Mouse (Mus musculus): ENCODE measurements around the gene Slc27a5. TPM values are rescaled to one million over a fixed set of nuclear protein-coding genes. Genes with fewer than 3 reads are reported as not detected.

Gene Slc27a5
- polyA plus RNA-seq, 1 experiment = 0.69 TPM

DNA sequence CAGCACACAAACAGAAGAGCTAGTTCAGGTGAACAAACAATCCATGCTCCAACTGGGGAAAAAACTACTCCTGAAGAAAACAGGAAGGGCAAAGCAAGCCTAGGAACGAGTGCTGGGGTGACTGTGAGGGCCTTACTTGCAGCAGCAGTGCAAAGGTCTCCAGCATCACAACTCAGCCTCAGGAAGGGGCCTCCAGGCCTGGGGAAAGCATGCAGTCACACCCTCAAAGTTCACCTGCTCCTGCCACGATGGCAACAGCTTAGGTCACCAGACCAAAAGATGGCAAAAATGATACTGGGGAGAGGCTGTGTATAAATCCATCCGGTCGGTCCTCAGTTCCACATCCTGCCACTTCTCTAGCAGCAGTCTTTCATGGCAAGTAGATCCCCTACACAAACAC is 39.0 kb downstream of the Slc27a5 start:
- Histone ChIP-seq H3K27ac (ENCODE audit: insufficient read depth, low read depth, low read length) (no peak overlapping the region), H3K27me3 (replicated peaks; ENCODE audit: control insufficient read depth, insufficient read depth, low read length) (no peaks in the 10 kb centered on the region), H3K36me3 (ENCODE audit: control insufficient read depth, insufficient read depth, low read length) (no peaks in the 10 kb centered on the region), H3K4me3 (ENCODE audit: insufficient read depth, low read depth, low read length) (no peak overlapping the region), H3K4me1 (ENCODE audit: control insufficient read depth, insufficient read depth, low read length) (no peaks in the 10 kb centered on the region)
- WGBS = 79% methylated on average over 4 of the region's 4 CpGs
- DNase-seq = no peak
- TF ChIP-seq POLR2A (IDR thresholded peaks at IDR 0.05; ENCODE audit: low read depth, low read length) = no peak

DNA sequence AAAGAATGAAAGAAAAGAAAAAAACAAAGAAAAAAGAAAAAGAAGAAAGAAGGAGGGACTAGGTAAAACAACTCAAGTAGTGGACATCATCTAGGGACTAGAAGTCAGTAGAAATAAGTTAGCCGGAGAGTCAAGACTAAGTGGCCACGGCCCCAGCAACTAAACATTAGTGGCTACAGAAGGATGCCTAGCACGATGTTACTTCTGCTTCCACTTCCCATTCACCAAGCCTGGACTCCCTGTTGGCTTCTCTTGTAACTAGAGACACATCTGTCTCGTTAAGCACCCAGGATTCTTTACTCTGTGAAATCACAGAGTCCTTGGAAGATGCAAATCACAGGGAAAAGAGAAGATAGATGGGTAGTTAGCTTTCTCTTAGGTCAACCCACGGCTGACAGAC is 40.5 kb downstream of the Slc27a5 start:
- Histone ChIP-seq H3K4me1 (ENCODE audit: control insufficient read depth, insufficient read depth, low read length) (no peaks in the 10 kb centered on the region), H3K27me3 (replicated peaks; ENCODE audit: control insufficient read depth, insufficient read depth, low read length) (no peaks in the 10 kb centered on the region), H3K36me3 (ENCODE audit: control insufficient read depth, insufficient read depth, low read length) (no peaks in the 10 kb centered on the region), H3K27ac (ENCODE audit: insufficient read depth, low read depth, low read length) (no peak overlapping the region), H3K4me3 (ENCODE audit: insufficient read depth, low read depth, low read length) (no peak overlapping the region)
- no peak for DNase-seq
- 67% methylated on average over 5 of the region's 5 CpGs for WGBS
- TF ChIP-seq POLR2A (IDR thresholded peaks at IDR 0.05; ENCODE audit: low read depth, low read length) (no peak), CTCF (conservative IDR thresholded peaks at IDR 0.05; ENCODE audit: insufficient read depth, insufficient read length, low read depth, low read length) (no peak)

DNA sequence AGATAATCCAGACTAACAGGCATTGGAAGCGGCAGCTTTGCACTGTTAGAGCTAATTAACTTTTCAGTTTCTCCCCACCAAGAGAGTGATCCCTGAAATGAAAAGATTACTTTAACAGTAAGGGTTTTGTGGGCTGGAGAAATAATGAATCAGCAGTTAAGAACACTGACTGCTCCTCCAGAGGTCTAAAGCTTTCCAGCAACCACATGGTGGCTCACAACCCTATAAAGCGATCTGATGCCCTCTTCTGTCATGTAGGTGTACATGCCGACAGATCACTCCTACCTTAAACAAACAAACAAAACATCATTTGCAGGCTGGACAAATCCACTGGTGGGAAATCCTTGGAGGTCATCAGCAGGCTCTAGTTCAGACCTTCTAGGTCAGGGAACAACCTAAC is 43.1 kb downstream of the Slc27a5 start:
- TF ChIP-seq POLR2A (IDR thresholded peaks at IDR 0.05; ENCODE audit: low read depth, low read length) (no peak), CTCF (conservative IDR thresholded peaks at IDR 0.05; ENCODE audit: insufficient read depth, insufficient read length, low read depth, low read length) (0 out of 2 replicates have a peak, but pooled peaks have one; percentile 7)
- DNase-seq = no peak
- WGBS = 39% methylated on average over 3 of the region's 3 CpGs

DNA sequence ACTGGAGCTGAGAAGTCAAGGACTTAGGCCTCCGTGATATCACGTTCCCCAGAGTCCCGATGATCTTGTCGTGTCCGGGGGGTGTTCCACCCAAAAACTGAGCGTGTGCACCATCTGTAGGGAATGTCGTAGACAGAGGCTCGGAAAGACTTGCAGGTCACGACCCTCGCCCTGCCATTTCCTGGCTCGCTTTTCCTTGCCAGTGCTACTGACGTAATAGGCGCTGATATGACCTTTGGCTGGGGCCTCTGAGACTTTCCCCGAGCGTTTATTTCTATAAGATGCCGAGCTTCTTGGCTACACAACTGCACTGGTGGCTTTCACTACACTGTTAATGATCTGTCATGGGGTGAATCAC is 48.1 kb downstream of the Slc27a5 start:
- H3K27me3 ChIP-seq (replicated peaks; ENCODE audit: control insufficient read depth, insufficient read depth, low read length) = no peaks in the 10 kb centered on the region
- peak overlapping the region; percentile 32; the same call in 1 of the 2 replicates for H3K27ac ChIP-seq (ENCODE audit: insufficient read depth, low read depth, low read length)
- peak overlapping the region; percentile 76 for H3K4me3 ChIP-seq (ENCODE audit: insufficient read depth, low read depth, low read length)
- no peaks in the 10 kb centered on the region for H3K4me1 ChIP-seq (ENCODE audit: control insufficient read depth, insufficient read depth, low read length)
- DNase-seq = no peak
- 3% methylated on average over 16 of the region's 16 CpGs for WGBS
- no peaks in the 10 kb centered on the region for H3K36me3 ChIP-seq (ENCODE audit: control insufficient read depth, insufficient read depth, low read length)
- TF ChIP-seq POLR2A (IDR thresholded peaks at IDR 0.05; ENCODE audit: low read depth, low read length) (no peak), CTCF (conservative IDR thresholded peaks at IDR 0.05; ENCODE audit: insufficient read depth, insufficient read length, low read depth, low read length) (no peak)

More for the DNA sequence above, 43.1 kb downstream of the Slc27a5 start:
- Histone ChIP-seq H3K4me1 (ENCODE audit: control insufficient read depth, insufficient read depth, low read length) (no peaks in the 10 kb centered on the region), H3K27ac (ENCODE audit: insufficient read depth, low read depth, low read length) (no peak overlapping the region), H3K36me3 (ENCODE audit: control insufficient read depth, insufficient read depth, low read length) (no peaks in the 10 kb centered on the region), H3K4me3 (ENCODE audit: insufficient read depth, low read depth, low read length) (no peak overlapping the region), H3K27me3 (replicated peaks; ENCODE audit: control insufficient read depth, insufficient read depth, low read length) (no peaks in the 10 kb centered on the region)

DNA sequence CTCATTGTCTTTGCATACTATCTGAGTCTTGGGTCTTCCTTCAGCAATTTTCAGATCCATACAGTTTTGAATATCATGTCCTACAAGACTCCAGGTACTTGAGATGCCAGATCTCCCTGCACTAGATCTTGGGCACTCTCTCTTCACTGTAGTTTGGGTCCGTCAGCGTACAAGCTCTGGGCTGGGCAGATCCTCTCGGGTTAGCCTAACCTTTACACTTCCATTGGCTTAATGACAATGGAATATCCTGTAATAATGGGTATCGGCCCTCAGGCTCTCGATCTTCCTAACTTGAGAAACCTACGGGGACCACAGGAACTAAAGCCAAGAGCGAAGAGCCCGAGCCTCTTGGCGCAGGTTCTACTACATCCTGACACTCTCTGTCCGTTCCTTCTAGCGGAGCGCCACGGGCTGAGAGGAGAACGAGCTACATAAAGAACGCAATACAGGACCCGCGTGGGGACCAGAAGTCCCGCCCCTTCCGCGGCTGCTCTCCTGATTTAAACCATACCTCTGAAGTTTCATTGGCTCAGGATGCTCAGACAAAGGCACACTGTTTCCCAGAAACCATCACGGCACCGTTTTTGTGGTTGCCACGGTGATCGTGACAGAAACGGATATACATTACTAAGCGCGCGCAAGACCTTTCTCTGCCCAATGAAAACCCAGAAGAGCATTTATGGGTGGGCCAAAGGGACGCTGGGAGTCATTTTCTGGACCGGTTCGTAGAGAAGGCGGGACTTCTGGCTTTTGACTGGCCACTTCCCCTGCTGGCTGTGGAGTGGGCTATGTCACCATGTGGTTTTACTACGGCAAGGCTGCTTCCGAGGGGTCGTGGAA is 48.7 kb downstream of the Slc27a5 start:
- Histone ChIP-seq H3K36me3 (ENCODE audit: control insufficient read depth, insufficient read depth, low read length) (no peaks in the 10 kb centered on the region), H3K27ac (ENCODE audit: insufficient read depth, low read depth, low read length) (peak overlapping the region; percentile 32; the same call in 1 of the 2 replicates), H3K27me3 (replicated peaks; ENCODE audit: control insufficient read depth, insufficient read depth, low read length) (no peaks in the 10 kb centered on the region), H3K4me3 (ENCODE audit: insufficient read depth, low read depth, low read length) (peak overlapping the region; percentile 76), H3K4me1 (ENCODE audit: control insufficient read depth, insufficient read depth, low read length) (no peaks in the 10 kb centered on the region)
- no peak for TF ChIP-seq POLR2A (IDR thresholded peaks at IDR 0.05; ENCODE audit: low read depth, low read length)
- TF ChIP-seq CTCF (conservative IDR thresholded peaks at IDR 0.05; ENCODE audit: insufficient read depth, insufficient read length, low read depth, low read length) = no peak
- DNase-seq = peak; percentile 98
- 6% methylated on average over 35 of the region's 35 CpGs for WGBS

DNA sequence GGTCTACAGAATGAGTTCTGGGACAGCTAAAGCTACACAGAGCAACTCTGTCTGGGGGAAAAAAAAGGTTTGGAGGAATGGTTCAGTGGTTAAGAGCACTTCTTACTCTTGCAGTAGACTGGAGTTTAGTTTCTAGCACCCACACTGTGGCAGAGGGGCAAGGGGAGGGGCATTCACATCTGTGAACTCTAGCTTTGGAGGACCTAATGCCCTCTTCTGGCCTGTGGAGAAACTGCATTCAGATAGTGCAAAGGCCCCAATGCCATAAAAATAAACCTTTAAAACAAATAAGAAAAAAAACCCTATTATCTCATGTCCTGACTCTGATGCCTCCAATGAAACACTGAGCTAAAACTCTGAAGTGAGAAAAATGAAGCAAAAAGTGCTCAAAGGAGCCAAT is 54.5 kb downstream of the Slc27a5 start:
- Histone ChIP-seq H3K27me3 (replicated peaks; ENCODE audit: control insufficient read depth, insufficient read depth, low read length) (no peaks in the 10 kb centered on the region), H3K27ac (ENCODE audit: insufficient read depth, low read depth, low read length) (no peak overlapping the region), H3K4me3 (ENCODE audit: insufficient read depth, low read depth, low read length) (no peak overlapping the region), H3K4me1 (ENCODE audit: control insufficient read depth, insufficient read depth, low read length) (no peaks in the 10 kb centered on the region), H3K36me3 (ENCODE audit: control insufficient read depth, insufficient read depth, low read length) (no peaks in the 10 kb centered on the region)
- TF ChIP-seq CTCF (conservative IDR thresholded peaks at IDR 0.05; ENCODE audit: insufficient read depth, insufficient read length, low read depth, low read length) (peak; percentile 51), POLR2A (IDR thresholded peaks at IDR 0.05; ENCODE audit: low read depth, low read length) (no peak)
- DNase-seq = no peak

DNA sequence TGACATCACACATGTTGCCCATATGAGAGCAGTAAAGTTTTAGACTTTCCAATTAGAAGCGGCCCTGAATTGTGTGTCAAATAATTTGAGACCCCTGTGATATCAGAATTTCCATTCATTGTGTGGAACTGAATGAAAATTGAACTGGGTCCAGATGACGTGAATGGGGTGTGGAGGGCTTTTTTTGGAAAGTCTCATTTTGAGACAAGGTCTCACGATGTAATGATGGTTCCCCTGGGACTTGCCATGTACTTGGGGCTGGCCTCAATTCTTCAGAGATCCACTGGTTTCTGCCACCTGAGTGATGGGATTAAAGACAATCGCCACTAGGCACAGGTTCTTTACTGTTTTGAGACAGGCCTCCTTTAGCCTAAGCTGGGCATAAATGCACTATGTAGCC is 57.4 kb downstream of the Slc27a5 start:
- Histone ChIP-seq H3K27me3 (replicated peaks; ENCODE audit: control insufficient read depth, insufficient read depth, low read length) (no peaks in the 10 kb centered on the region), H3K27ac (ENCODE audit: insufficient read depth, low read depth, low read length) (no peak overlapping the region), H3K4me1 (ENCODE audit: control insufficient read depth, insufficient read depth, low read length) (no peaks in the 10 kb centered on the region), H3K36me3 (ENCODE audit: control insufficient read depth, insufficient read depth, low read length) (no peaks in the 10 kb centered on the region), H3K4me3 (ENCODE audit: insufficient read depth, low read depth, low read length) (no peak overlapping the region)
- no peak for TF ChIP-seq CTCF (conservative IDR thresholded peaks at IDR 0.05; ENCODE audit: insufficient read depth, insufficient read length, low read depth, low read length)
- TF ChIP-seq POLR2A (IDR thresholded peaks at IDR 0.05; ENCODE audit: low read depth, low read length) = no peak
- DNase-seq = no peak
- 85% methylated on average over 4 of the region's 4 CpGs for WGBS

Other genes with a start within 250 kb of the Slc27a5 start
- 0.59 and 0.88 TPM in 2 replicates for gene Zscan18, start 194.6 kb downstream of the Slc27a5 start, polyA plus RNA-seq (2012; rRNA removed)
- 1.1 and 1.7 TPM in 2 replicates for gene Zfp329, start 179.3 kb downstream of the Slc27a5 start, polyA plus RNA-seq (2012; rRNA removed)
- gene Zfp110, start 163.4 kb downstream of the Slc27a5 start, polyA plus RNA-seq (2012; rRNA removed) = 7.7 and 9.4 TPM in 2 replicates
- gene Zfp128, start 117.0 kb downstream of the Slc27a5 start, polyA plus RNA-seq (2012; rRNA removed) = 1.3 and 1.4 TPM in 2 replicates
- gene Zscan22, start 100.4 kb downstream of the Slc27a5 start, polyA plus RNA-seq (2012; rRNA removed) = 11.6 and 12.5 TPM in 2 replicates
- 1,384 and 1,441 TPM in 2 replicates for gene Rps5, start 75.9 kb downstream of the Slc27a5 start, polyA plus RNA-seq (2012; rRNA removed)
- 0.08 and 0.11 TPM in 2 replicates for gene Rnf225, start 70.8 kb downstream of the Slc27a5 start, polyA plus RNA-seq (2012; rRNA removed)
- 4.8 and 5.9 TPM in 2 replicates for gene Zfp324, start 32.4 kb downstream of the Slc27a5 start, polyA plus RNA-seq (2012; rRNA removed)
- 5.4 and 6.2 TPM in 2 replicates for gene Zfp446, start 20.3 kb downstream of the Slc27a5 start, polyA plus RNA-seq (2012; rRNA removed)
- 186 and 191 TPM in 2 replicates for gene Trim28, start 922 bp upstream of the Slc27a5 start, polyA plus RNA-seq (2012; rRNA removed)
- 14.1 and 15.0 TPM in 2 replicates for gene Zbtb45, start 11.8 kb upstream of the Slc27a5 start, polyA plus RNA-seq (2012; rRNA removed)
- 103 and 134 TPM in 2 replicates for gene Chmp2a, start 36.6 kb upstream of the Slc27a5 start, polyA plus RNA-seq (2012; rRNA removed)
- gene Ube2m, start 40.1 kb upstream of the Slc27a5 start, polyA plus RNA-seq (2012; rRNA removed) = 231 and 249 TPM in 2 replicates
- gene Mzf1, start 56.6 kb upstream of the Slc27a5 start, polyA plus RNA-seq (2012; rRNA removed) = 1.3 and 1.8 TPM in 2 replicates
- gene Vmn1r85, start 97.0 kb upstream of the Slc27a5 start, polyA plus RNA-seq (2012; rRNA removed) = not detected in 2 replicates
- gene Vmn1r86, start 121.7 kb upstream of the Slc27a5 start, polyA plus RNA-seq (2012; rRNA removed) = not detected in 2 replicates
- gene Vmn1r87, start 142.0 kb upstream of the Slc27a5 start, polyA plus RNA-seq (2012; rRNA removed) = not detected in 2 replicates
- not detected in 2 replicates for gene Vmn1r88, start 161.4 kb upstream of the Slc27a5 start, polyA plus RNA-seq (2012; rRNA removed)
- not detected in 2 replicates for gene Vmn1r89, start 214.8 kb upstream of the Slc27a5 start, polyA plus RNA-seq (2012; rRNA removed)